Mouse (Mus musculus): Measurements from ENCODE around the gene Fam92b. TPM values are rescaled to one million over a fixed set of nuclear protein-coding genes. Genes with fewer than 3 reads are reported as not detected.

The Fam92b gene
- polyA plus RNA-seq, 1 experiment from 2014 or later, result 2.4 TPM

DNA sequence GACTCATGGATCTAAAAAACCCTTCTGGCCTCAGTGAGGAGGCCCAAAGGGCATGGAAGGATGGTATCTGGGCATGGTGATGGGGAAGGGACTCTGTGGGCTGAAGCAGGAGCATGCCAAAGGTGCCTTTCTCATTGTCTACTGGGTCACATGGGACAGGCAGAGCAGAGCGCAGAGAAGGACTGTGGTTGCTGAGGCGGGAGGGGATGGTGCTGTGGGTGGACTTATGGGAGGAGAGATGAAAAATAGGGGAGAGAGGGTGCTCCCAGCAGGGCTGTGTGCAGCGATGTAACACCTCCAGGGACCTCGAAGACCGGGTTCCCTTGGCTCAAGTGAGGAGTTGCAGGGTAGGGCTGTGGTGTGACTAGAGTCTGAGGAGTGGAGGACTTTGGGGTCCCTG lies 14.9 kb upstream of the Fam92b start:
- no peaks in the 10 kb centered on the region for H3K27me3 ChIP-seq (replicated peaks; ENCODE audit: control insufficient read depth, insufficient read depth, low read length)
- no peaks in the 10 kb centered on the region for H3K36me3 ChIP-seq (ENCODE audit: control insufficient read depth, insufficient read depth, low read length)
- ATAC-seq (no peak), DNase-seq (ENCODE audit: low spot score) (no peak)
- H3K27ac ChIP-seq (ENCODE audit: low read depth, low read length), result no peak overlapping the region
- H3K9me3 ChIP-seq (replicated peaks; ENCODE audit: control insufficient read depth, low read length), result no peaks in the 10 kb centered on the region
- no peak overlapping the region for H3K4me3 ChIP-seq (ENCODE audit: low read depth, low read length)
- H3K4me1 ChIP-seq (ENCODE audit: control insufficient read depth, insufficient read depth, low read length), result peaks cover 4% of the 10 kb centered on the region; the same call in 1 of the 2 replicates
- no peak overlapping the region for H3K4me2 ChIP-seq (ENCODE audit: low read length)
- no peak overlapping the region for H3K9ac ChIP-seq (ENCODE audit: low read length)
- WGBS, result 95% methylated on average over 5 of the region's 5 CpGs

DNA sequence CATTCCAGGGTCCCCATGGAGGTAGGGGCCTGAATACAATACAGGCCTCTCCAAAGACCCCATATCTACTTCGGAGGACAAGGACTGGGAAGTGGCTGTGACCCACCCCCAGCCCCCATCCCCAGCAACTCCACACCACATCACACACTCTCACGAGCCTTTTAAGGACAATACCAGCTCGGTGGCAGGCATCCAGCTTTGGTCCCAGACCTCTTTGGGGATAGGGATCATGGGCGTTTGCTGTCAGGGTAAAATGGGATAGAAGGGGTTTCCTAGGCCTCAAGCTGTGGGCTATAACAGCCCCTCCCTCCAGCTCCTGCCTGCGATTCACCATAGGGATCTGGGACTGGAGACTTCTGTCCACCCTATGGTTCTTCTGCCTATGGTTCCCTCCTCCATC lies 14.4 kb upstream of the Fam92b start:
- Histone ChIP-seq H3K4me1 (ENCODE audit: control insufficient read depth, insufficient read depth, low read length) (peaks cover 4% of the 10 kb centered on the region; the same call in 1 of the 2 replicates), H3K27me3 (replicated peaks; ENCODE audit: control insufficient read depth, insufficient read depth, low read length) (no peaks in the 10 kb centered on the region), H3K36me3 (ENCODE audit: control insufficient read depth, insufficient read depth, low read length) (no peaks in the 10 kb centered on the region), H3K27ac (ENCODE audit: low read depth, low read length) (no peak overlapping the region), H3K9ac (ENCODE audit: low read length) (no peak overlapping the region), H3K9me3 (replicated peaks; ENCODE audit: control insufficient read depth, low read length) (no peaks in the 10 kb centered on the region), H3K4me3 (ENCODE audit: low read depth, low read length) (no peak overlapping the region), H3K4me2 (ENCODE audit: low read length) (peak overlapping the region; percentile 38; the same call in 1 of the 2 replicates)
- ATAC-seq, result 0 out of 2 replicates have a peak, but pooled peaks have one; percentile 16
- DNase-seq (ENCODE audit: low spot score), result no peak
- WGBS, result 55% methylated on average over 5 of the region's 5 CpGs

DNA sequence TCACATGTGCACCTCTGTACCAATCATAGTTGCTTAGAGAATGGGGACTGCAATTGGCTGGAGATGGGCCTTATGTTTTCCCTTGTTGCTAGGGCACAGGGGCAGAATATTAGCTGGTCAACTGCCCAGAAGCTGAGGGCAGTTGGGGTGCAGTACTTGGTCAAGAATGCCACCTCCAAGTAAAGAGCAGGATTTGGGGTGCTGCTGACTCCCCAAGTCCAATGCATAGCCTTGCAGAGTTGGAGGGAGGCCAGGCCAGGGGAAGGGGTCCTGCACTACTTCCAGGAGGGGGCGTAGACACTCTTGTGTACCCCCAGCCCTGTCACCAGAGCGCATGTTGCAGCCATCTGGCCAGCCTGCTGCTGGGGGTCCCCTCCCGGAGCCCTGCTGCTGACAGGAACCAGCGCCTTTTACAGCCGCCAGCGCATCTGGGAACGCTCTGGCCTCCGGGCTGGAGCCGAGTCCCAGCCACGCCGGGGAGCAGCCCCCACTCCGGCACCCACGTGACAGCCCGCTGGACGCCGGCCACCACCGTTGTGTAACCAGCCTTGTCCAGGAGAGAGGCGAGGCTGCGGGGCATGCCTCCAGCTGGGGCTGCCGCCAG lies 13.6 kb upstream of the Fam92b start:
- WGBS, result 45% methylated on average over 20 of the region's 20 CpGs
- ATAC-seq (peak; percentile 84), DNase-seq (ENCODE audit: low spot score) (peak; percentile 71)
- Histone ChIP-seq H3K4me2 (ENCODE audit: low read length) (peak overlapping the region; percentile 38), H3K27ac (ENCODE audit: low read depth, low read length) (peak overlapping the region; percentile 48; the same call in 1 of the 2 replicates), H3K9me3 (replicated peaks; ENCODE audit: control insufficient read depth, low read length) (no peaks in the 10 kb centered on the region), H3K4me1 (ENCODE audit: control insufficient read depth, insufficient read depth, low read length) (peaks cover 11% of the 10 kb centered on the region), H3K27me3 (replicated peaks; ENCODE audit: control insufficient read depth, insufficient read depth, low read length) (no peaks in the 10 kb centered on the region), H3K4me3 (ENCODE audit: low read depth, low read length) (no peak overlapping the region), H3K36me3 (ENCODE audit: control insufficient read depth, insufficient read depth, low read length) (no peaks in the 10 kb centered on the region), H3K9ac (ENCODE audit: low read length) (0 out of 2 replicates have a peak overlapping the region, but pooled peaks have one; percentile 32)

DNA sequence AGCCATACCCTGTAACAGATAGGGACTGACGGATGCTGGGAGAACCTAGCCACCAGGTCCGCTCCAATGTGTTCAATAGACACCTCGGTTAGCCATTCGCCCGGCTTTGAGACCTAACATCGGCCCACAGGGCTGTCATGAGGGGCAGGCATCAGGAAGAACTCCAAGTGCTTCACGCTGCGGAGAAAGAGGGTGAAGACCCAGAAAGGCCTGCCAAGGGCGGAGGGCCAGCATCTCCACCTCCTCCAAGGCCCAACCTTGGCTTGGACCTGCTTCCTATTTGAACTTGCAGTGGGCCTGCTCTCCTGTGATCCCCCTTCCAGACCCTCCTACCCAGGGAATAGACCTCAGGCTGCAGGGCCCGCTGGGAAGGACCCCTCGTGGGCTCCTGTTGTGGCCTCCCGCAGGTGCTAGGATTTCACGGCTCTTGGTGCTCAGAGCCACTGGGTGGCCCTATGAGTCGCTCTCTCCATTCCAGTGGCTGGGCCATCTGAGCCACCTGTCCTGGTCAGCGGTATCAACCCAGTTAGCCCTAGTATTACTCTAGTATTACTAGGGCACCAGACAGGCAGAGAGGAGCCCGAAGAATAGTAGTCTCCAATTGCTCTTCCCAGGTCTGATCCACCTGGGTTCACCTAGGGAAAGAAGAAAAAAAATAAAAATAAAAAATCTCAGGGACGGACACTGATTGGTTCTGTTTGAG lies 13.0 kb upstream of the Fam92b start:
- no peak overlapping the region for H3K4me2 ChIP-seq (ENCODE audit: low read length)
- H3K4me3 ChIP-seq (ENCODE audit: low read depth, low read length), result no peak overlapping the region
- WGBS, result 79% methylated on average over 17 of the region's 17 CpGs
- H3K9ac ChIP-seq (ENCODE audit: low read length), result no peak overlapping the region
- no peak for DNase-seq (ENCODE audit: low spot score)
- H3K36me3 ChIP-seq (ENCODE audit: control insufficient read depth, insufficient read depth, low read length), result no peaks in the 10 kb centered on the region
- no peak for ATAC-seq
- H3K27me3 ChIP-seq (replicated peaks; ENCODE audit: control insufficient read depth, insufficient read depth, low read length), result no peaks in the 10 kb centered on the region
- H3K4me1 ChIP-seq (ENCODE audit: control insufficient read depth, insufficient read depth, low read length), result peaks cover 16% of the 10 kb centered on the region
- H3K27ac ChIP-seq (ENCODE audit: low read depth, low read length), result no peak overlapping the region
- no peaks in the 10 kb centered on the region for H3K9me3 ChIP-seq (replicated peaks; ENCODE audit: control insufficient read depth, low read length)

DNA sequence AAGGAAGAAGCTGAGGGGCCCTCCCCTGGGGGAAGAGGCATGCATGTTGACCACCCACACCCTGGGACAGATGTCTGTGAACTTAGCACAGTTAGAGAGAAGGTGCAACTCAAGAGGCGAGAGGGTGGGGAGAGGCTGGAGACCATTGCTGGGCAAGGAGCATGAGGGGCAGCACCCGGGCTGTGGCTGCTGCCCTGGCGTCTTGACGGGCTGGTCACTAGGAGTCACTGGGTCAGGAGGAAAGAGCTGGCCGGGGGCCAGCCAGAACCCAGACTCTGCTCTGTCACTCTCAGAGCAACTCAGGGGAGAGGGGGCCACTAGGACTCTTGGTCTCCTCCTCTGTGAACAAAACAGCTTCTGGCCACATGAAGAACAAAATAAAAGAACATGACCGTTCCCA lies 12.2 kb upstream of the Fam92b start:
- Histone ChIP-seq H3K27me3 (replicated peaks; ENCODE audit: control insufficient read depth, insufficient read depth, low read length) (no peaks in the 10 kb centered on the region), H3K9ac (ENCODE audit: low read length) (no peak overlapping the region), H3K4me1 (ENCODE audit: control insufficient read depth, insufficient read depth, low read length) (peaks cover 22% of the 10 kb centered on the region), H3K9me3 (replicated peaks; ENCODE audit: control insufficient read depth, low read length) (no peaks in the 10 kb centered on the region), H3K27ac (ENCODE audit: low read depth, low read length) (no peak overlapping the region), H3K4me2 (ENCODE audit: low read length) (no peak overlapping the region), H3K4me3 (ENCODE audit: low read depth, low read length) (no peak overlapping the region), H3K36me3 (ENCODE audit: control insufficient read depth, insufficient read depth, low read length) (no peaks in the 10 kb centered on the region)
- ATAC-seq, result no peak
- DNase-seq (ENCODE audit: low spot score), result no peak
- WGBS, result 87% methylated on average over 6 of the region's 6 CpGs

DNA sequence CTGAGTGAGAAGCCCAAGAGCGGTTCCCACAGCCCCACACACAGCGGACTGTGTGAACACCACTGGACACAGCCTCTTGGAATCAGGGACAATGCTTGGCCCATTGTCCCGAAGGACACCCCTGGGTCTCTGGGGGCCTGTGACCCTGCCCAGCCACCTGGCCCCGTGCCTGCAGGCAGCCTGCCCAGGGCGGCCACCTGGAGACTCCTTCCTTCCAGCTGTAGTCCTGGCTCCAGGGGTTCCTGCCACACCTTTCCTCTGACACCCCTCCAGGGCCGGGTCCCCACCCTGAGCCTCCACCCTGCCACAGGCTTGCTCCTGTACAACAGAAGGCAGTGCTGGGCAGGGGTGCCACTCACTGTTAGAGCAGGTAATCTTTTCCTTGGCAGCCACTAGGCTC lies 11.2 kb upstream of the Fam92b start:
- whole genome bisulfite sequencing, result 87% methylated on average over 6 of the region's 6 CpGs

DNA sequence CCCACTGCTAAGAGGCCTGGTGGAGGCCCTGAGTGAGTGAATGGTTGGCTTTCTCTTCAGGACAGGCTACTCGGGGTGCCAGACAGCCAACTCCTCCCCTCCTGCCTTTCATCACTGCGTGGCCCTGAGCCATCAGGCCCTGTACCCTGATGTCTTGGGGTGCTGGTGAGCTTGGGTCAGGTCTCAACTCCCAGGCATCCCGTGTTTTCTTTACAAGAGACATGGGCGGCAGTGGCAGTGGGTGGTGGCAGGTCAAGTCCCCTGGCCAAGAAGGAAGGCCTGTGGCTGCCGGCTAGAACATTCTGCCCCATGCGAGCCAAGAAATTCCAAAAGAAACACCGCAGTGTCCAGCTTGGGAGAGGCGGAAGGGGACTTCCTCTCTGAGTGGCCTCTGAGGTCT lies 9.2 kb upstream of the Fam92b start:
- no peak overlapping the region for H3K27ac ChIP-seq (ENCODE audit: low read depth, low read length)

More for the DNA sequence above, 11.2 kb upstream of the Fam92b start:
- DNase-seq (ENCODE audit: low spot score) (no peak), ATAC-seq (no peak)
- no peak overlapping the region for H3K27ac ChIP-seq (ENCODE audit: low read depth, low read length)
- no peak overlapping the region for H3K9ac ChIP-seq (ENCODE audit: low read length)
- H3K9me3 ChIP-seq (replicated peaks; ENCODE audit: control insufficient read depth, low read length), result no peaks in the 10 kb centered on the region
- no peak overlapping the region for H3K4me3 ChIP-seq (ENCODE audit: low read depth, low read length)
- H3K36me3 ChIP-seq (ENCODE audit: control insufficient read depth, insufficient read depth, low read length), result no peaks in the 10 kb centered on the region
- H3K4me1 ChIP-seq (ENCODE audit: control insufficient read depth, insufficient read depth, low read length), result peaks cover 22% of the 10 kb centered on the region
- no peak overlapping the region for H3K4me2 ChIP-seq (ENCODE audit: low read length)
- H3K27me3 ChIP-seq (replicated peaks; ENCODE audit: control insufficient read depth, insufficient read depth, low read length), result no peaks in the 10 kb centered on the region

DNA sequence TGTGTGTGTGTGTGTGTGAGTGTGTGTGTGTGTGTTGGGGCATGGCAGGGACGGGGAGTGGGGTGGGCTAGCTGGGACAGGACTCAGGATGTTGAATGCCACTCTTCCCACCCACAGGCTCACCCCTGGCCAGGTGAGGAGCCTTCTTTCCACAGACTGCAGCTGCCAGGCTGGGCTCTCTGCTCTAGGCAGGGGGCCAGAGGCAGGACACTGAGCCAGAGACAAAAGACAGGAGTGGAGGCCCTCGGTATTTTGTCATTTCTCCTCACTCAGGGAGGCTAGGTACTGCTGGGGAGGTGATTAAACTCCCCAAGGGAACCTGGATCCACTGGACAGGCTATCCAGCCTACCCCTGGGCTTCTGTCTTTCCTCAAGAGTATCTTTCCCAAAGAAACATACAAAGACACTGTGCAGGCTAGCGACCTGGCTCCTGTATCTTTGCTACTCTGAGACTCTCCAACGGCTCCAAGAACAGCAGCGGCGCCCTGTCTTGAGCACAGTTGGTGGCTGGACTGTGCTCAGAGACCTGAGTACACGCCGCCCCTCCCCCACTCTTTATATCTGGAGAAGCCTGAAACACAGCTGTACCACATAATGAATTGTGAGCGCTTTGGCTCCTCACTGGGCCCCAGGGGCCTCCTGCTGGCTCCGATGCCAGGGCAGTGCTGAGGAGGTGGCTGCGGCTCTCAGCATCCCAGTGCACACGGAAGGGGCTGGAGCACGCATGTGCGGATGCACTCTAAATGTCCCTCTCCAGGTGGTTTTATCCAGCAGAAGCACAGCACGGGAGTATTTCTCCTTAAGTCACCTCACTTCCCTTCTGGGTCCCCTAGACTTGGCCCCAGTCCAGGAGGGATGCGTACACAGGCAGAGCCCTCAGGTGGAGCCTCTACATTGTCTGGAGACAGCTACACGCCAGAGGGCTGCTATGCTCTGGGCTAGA lies 7.9 kb upstream of the Fam92b start:
- 22% methylated on average over 16 of the region's 17 CpGs for WGBS
- Histone ChIP-seq H3K4me2 (ENCODE audit: low read length) (peak overlapping the region; percentile 33), H3K27ac (ENCODE audit: low read depth, low read length) (peak overlapping the region; percentile 58), H3K27me3 (replicated peaks; ENCODE audit: control insufficient read depth, insufficient read depth, low read length) (no peaks in the 10 kb centered on the region), H3K9ac (ENCODE audit: low read length) (peak overlapping the region; percentile 43; the same call in 1 of the 2 replicates), H3K36me3 (ENCODE audit: control insufficient read depth, insufficient read depth, low read length) (no peaks in the 10 kb centered on the region), H3K4me1 (ENCODE audit: control insufficient read depth, insufficient read depth, low read length) (peaks cover 22% of the 10 kb centered on the region), H3K4me3 (ENCODE audit: low read depth, low read length) (no peak overlapping the region), H3K9me3 (replicated peaks; ENCODE audit: control insufficient read depth, low read length) (no peaks in the 10 kb centered on the region)
- DNase-seq (ENCODE audit: low spot score) (peak; percentile 70), ATAC-seq (peak; percentile 38)

More for the DNA sequence above, 9.2 kb upstream of the Fam92b start:
- DNase-seq (ENCODE audit: low spot score), result no peak
- H3K27me3 ChIP-seq (replicated peaks; ENCODE audit: control insufficient read depth, insufficient read depth, low read length), result no peaks in the 10 kb centered on the region
- WGBS, result 65% methylated on average over 8 of the region's 8 CpGs
- H3K9ac ChIP-seq (ENCODE audit: low read length), result no peak overlapping the region
- H3K4me1 ChIP-seq (ENCODE audit: control insufficient read depth, insufficient read depth, low read length), result peaks cover 22% of the 10 kb centered on the region
- no peak overlapping the region for H3K4me3 ChIP-seq (ENCODE audit: low read depth, low read length)
- H3K4me2 ChIP-seq (ENCODE audit: low read length), result no peak overlapping the region
- no peaks in the 10 kb centered on the region for H3K9me3 ChIP-seq (replicated peaks; ENCODE audit: control insufficient read depth, low read length)
- no peaks in the 10 kb centered on the region for H3K36me3 ChIP-seq (ENCODE audit: control insufficient read depth, insufficient read depth, low read length)
- ATAC-seq, result no peak

All from forebrain, embryonic 14.5 days (tissue).